Mouse (Mus musculus): ENCODE measurements at regions not wholly inside any gene's neighbourhood (a gene's known extent, or its start where the extent isn't known, plus 50 kb on each side); places are given as distances from the start of the nearest gene placed in this dataset.

DNA sequence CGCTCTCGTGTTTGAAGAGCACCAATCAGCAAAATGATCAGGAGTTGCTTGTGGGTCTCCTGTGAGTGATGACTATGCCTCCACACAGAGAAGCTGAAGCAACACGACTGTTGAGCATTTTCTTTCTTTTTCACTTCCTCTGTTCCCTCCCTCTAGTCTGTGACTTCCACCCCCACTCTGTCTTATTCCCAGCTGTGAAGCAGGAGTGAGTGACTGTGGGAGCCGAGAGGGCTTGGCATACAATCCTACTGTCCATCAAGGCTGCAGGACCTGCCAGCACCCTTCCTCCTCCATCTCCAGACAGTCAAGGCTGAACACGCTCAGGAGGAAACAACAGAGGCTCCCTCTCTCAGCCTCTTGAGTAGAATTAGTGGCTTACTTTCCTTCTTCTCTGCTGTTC, 401.3 kb downstream of the Plcl1 start:
- in situ Hi-C loops (cut with MboI, MseI), result no loop called here

GRCm38 (mm10) chr1:55808724-55809519, 403.2 kb downstream of the Plcl1 start:
- in situ Hi-C loops (cut with MboI, MseI), result no loop called here

- in situ Hi-C loops (cut with MboI, MseI), result no loop called here
Observed at GRCm38 (mm10) chr1:55812486-55812885, 406.8 kb downstream of the Plcl1 start.

DNA sequence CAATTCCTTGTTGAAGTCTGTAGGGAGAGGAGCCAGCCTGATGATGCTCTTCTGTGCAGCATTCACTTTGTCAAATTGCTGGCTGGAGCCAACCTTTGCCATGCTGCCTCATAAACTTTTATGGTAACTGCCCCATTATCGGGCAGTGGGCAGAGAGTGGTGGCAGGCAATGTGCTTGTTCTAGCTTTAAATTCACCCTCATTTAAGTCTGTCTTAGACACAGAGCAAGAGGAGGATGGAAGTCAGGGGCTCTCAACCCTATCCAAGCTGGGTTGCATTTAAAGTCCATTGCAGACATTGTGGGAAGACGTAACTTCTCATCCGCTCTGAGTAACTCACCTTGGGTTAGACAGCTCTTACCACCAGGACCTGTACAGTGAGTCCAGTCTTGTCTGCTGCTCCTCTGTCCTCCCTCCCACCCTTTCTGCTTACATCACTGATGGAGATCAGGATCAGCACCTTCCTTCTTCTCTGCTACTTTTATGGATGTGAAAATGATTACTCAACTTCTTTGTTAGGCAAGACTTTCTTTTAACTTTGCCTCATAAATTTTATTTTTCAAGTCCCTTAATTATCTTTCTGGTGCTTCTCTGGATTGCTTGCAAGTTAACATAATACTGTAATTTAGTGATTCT, 415.3 kb downstream of the Plcl1 start:
- in situ Hi-C loops (cut with MboI, MseI), result no loop called here

DNA sequence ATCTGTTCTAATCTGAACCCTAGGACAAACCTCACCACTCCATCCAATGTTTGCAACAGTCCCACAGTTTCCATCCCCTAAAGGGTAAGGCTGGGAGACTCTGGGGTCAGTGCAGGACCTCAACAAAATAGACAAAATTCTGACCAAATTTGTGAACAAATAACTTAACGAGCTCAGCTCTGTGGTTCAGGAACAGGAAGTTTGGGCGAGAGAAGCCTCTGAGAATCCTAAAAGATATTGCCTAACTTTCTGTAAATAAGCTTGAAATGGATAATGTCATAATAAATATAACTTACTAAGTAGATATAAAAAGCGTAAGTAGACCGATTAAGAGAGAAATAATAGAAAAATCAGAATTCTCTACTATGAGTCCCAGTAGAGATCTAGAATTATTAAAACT, 416.9 kb downstream of the Plcl1 start:
- in situ Hi-C loops (cut with MboI, MseI), result no loop called here

- in situ Hi-C loops (cut with MboI, MseI), result no loop called here
Observed at GRCm38 (mm10) chr1:55827191-55827590, 421.5 kb downstream of the Plcl1 start.

DNA sequence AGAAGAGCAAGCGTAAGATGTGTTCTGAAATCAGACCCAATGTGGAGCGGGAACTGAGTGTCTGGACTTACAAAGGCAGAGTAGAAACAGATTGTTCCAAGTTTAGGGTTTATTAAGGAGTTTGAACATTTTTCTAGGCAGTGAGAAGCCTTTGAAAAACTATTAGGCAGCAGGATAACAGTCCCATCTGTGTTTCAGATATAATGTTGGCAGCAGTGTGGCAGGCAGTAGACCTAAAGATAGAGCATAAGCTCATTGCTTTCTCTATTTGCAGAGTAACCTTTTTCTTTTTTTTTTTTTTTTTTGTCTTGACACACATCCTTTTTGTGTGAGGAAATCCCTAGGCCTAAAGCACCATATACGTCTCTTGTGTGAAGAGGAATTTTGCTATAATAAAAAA, 429.6 kb downstream of the Plcl1 start:
- in situ Hi-C loops (cut with MboI, MseI), result no loop called here

- in situ Hi-C loops (cut with MboI, MseI), result no loop called here
Observed at GRCm38 (mm10) chr1:55836750-55837149, 431.0 kb downstream of the Plcl1 start.

DNA sequence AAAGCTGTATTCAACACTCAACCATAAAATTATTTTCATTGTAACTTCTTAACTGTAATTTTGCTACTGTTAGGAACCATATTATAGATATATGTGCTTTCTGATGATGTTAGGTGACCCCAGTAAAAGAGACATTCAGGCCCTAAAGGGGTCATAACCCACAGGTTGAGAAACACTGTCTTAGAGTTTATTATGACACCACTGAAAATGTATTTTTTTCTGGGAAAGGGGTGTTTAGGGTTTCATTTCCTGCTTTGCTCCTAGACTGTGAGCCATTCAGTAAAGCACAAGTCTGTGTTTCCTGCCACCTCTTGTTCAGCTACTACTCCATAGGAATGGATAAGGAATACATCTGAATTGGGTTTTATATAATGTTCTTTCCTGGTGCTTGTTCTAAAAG, 431.6 kb downstream of the Plcl1 start:
- in situ Hi-C loops (cut with MboI, MseI), result no loop called here

GRCm38 (mm10) chr1:55838168-55838567, 432.4 kb downstream of the Plcl1 start:
- in situ Hi-C loops (cut with MboI, MseI), result no loop called here

DNA sequence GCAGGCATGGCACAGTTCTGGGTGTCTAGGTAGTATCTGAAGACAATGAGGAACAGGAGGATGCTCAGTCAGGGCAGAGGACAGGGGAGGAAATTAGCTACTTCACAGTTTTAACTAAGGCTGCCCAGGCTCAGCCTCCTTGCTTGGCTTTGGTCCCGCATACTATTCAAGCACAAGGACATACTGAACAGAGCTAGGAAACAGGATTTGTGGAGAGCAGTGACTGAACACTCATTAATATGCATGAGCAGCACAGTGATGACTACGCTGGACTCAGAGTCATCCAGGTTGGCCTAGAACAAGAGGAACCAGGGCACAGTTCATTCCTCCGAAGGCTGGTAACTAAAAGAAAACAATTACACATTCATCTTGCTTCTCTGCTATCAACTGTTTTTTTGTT, 443.1 kb downstream of the Plcl1 start:
- in situ Hi-C loops (cut with MboI, MseI), result no loop called here

GRCm38 (mm10) chr1:55852354-55852753, 446.6 kb downstream of the Plcl1 start:
- in situ Hi-C loops (cut with MboI, MseI), result no loop called here

DNA sequence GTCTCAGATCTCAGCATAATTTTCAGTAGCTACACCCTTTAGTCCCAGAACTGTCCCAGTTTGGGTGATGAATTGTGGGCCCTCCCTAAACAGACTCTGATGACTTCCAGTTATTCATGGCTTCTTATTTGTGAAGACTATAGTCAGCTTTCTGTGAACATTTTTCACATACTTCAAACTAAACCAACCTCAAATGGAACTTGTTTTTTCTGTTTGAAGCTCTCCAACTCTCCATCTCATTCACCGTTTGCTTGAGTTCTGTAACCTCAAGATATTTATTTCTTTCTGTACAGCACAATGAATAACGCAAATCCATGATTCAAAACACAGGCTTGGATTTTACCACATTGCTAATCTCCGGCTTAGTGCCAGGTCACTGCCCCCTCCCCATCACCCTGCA, 453.4 kb downstream of the Plcl1 start:
- in situ Hi-C loops (cut with MboI, MseI), result no loop called here

DNA sequence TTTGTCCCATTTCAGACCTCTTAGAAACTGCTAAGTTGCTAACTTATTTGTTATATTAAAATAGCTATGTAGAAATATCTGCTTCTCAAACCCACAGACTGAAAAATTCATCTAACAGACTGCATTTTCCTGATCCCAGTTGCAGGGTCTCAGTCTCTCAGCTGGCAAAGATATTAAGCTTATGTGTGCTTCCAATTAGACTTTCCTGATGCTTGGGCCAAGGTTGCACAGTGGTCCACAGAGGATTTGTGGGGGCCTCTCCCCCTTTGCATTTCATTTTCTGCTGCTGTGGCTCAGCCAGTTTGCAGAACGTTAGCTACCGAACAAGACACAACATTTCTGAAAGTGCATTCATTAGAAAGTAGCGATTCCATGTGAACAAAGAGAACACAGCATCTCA, 457.4 kb downstream of the Plcl1 start:
- in situ Hi-C loops (cut with MboI, MseI), result no loop called here

- in situ Hi-C loops (cut with MboI, MseI), result no loop called here
Observed at GRCm38 (mm10) chr1:55865274-55865673, 459.6 kb downstream of the Plcl1 start.

DNA sequence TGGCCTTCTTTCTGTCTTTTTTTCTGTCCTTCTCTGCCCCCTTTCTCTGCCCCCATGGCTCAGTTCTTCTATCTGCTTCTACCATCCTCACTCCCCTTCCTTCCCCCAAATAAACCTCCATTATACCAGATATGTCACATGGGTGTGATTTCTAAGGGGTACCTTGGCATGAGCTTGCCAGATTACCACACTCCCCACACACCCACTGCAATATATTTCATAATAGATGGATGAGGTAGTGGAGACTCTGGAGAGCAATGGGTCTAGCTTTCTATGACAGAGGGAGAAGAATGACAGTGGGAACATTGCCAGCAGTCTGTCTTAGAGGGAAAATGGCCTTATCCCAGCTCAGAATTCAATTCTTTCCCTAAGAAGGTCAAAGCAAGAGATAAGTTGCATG, 461.0 kb downstream of the Plcl1 start:
- in situ Hi-C loops (cut with MboI, MseI), result no loop called here

DNA sequence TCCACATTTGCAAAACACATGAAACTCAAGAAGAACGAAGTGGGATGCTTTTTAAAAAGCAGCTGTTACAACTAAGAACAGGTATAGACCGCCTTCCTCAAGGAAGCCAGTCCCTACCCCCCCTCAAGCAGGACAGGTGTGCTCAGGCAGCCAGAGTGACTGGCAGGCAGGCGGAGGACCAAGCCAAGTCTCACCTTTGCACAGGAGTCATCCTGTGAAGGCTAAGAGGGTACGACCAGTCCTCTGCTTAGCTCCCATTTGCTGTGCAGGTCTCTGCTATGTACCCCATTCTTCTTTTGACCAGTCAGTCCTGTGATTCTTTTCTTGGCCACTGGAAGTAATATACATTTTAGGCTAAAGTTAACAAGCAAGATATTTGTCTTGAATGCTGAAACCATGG, 467.9 kb downstream of the Plcl1 start:
- in situ Hi-C loops (cut with MboI, MseI), result loop anchor here (10.0 kb wide), 1 partner anchor 1331 kb away; no protein-coding TSS in a partner anchor

- in situ Hi-C loops (cut with MboI, MseI), result loop anchor here (10.0 kb wide), 1 partner anchor 1330 kb away; no protein-coding TSS in a partner anchor
Observed at GRCm38 (mm10) chr1:55874143-55874867, 468.6 kb downstream of the Plcl1 start.

- in situ Hi-C loops (cut with MboI, MseI), result loop anchor here (5.0 to 25.0 kb wide), 3 partner anchors 478 to 1330 kb away; partner anchors contain the start of gene Satb2
Observed at GRCm38 (mm10) chr1:55874868-55875144, 469.1 kb downstream of the Plcl1 start.

DNA sequence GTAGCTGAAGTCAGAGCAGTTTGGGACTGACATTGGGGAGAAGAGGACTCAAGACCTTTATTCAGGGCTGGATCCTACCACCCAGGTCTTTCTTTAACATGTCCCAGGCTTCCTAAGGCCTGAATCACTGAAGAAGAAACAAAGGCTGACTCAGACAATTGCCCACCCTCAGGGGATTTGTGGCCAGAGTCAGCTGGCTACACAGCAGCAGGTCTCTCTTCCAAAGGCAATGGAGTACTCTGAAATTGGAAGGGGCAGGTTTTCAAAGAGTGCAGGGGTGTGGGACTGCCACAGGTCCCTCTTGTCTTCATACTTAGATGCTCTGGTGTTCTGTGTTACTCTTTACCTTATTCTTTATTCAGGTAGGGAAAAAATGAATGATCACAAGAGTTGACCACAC, 478.9 kb downstream of the Plcl1 start:
- in situ Hi-C loops (cut with MboI, MseI), result loop anchor here (25.0 kb wide), 1 partner anchor 1103 kb away; the partner anchor contains the start of gene Satb2

- in situ Hi-C loops (cut with MboI, MseI), result loop anchor here (25.0 kb wide), 1 partner anchor 1101 kb away; the partner anchor contains the start of gene Satb2
Observed at GRCm38 (mm10) chr1:55886383-55887070, 480.8 kb downstream of the Plcl1 start.

DNA sequence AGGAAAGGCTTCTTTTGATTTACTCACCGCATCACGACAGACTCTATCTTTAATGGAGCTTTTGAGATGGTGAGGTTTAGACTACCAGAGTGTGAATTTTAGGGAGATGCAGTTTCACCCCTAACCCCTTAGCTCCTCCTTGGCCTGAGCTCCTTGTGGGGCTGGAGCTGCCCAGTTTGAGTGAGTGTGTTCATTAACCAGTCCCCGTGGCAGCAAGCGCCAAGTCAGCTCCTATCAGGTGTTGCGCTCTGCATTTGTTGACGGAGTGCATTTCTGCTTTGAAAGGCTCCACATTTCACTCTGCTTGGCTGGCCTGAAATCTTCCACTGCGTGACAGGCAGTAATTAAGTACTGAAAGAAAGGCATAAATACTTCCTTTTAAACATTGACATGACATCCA, 481.7 kb downstream of the Plcl1 start:
- in situ Hi-C loops (cut with MboI, MseI), result loop anchor here (25.0 kb wide), 1 partner anchor 1100 kb away; the partner anchor contains the start of gene Satb2

Measured in regulatory T cell (primary cell).